Mouse (Mus musculus) hematopoietic stem cell, adult 5-6 weeks (primary cell): ENCODE results near the gene Ttll4. TPM values are rescaled to one million over a fixed set of nuclear protein-coding genes. Genes with fewer than 3 reads are reported as not detected.

ENCODE experiments used
- ATAC-seq, 2 experiments: fragments of 125-278 bp in 1 of 2; replicated peaks in 1 of 2; 2 replicates each; pipeline ENCODE4 v1.8.0; 2016 to 2017; ENCODE audit warnings: inconsistent platforms in 2 of 2, mild to moderate bottlenecking in 2 of 2, moderate number of reproducible peaks in 2 of 2, low read depth in 1 of 2, moderate TSS enrichment in 1 of 2; ENCODE audit not compliant: low FRiP score in 2 of 2, poor library complexity in 2 of 2, severe bottlenecking in 2 of 2, insufficient read depth in 1 of 2, low TSS enrichment in 1 of 2
- total RNA-seq: library from RNA; stranded (forward); fragments of 172-1452, 232-1000 nt; gene quantifications from 2 replicates; pipeline ENCODE4 v1.2.3, GENCODE M21; 2017

Ttll4 gene
- total RNA-seq, 1 experiment from 2014 or later, result 25.6 TPM

GRCm38 (mm10) chr1:74728446-74728845 is 66.9 kb downstream of the Ttll4 start:
- no peak for ATAC-seq

- ATAC-seq, result no peak
Observed at GRCm38 (mm10) chr1:74736977-74737376, 75.4 kb downstream of the Ttll4 start.

- ATAC-seq, result no peak
Observed at GRCm38 (mm10) chr1:74737500-74737899, 76.0 kb downstream of the Ttll4 start.

GRCm38 (mm10) chr1:74740846-74741245 is 79.3 kb downstream of the Ttll4 start:
- ATAC-seq, result no peak

GRCm38 (mm10) chr1:74747335-74747734 is 85.8 kb downstream of the Ttll4 start:
- no peak for ATAC-seq

- ATAC-seq, result peak; percentile 86 to 91
Observed at GRCm38 (mm10) chr1:74748643-74749271, 87.2 kb downstream of the Ttll4 start, which contains the start of gene Prkag3. TSS of gene Prkag3 (minus strand) at chr1:74749221.

- ATAC-seq, result no peak
Observed at GRCm38 (mm10) chr1:74749301-74749700, 87.8 kb downstream of the Ttll4 start.

- ATAC-seq, result no peak
Observed at GRCm38 (mm10) chr1:74750683-74751082, 89.1 kb downstream of the Ttll4 start.

GRCm38 (mm10) chr1:74752150-74752549 is 90.6 kb downstream of the Ttll4 start:
- ATAC-seq, result no peak

- ATAC-seq, result no peak
Observed at GRCm38 (mm10) chr1:74752833-74753232, 91.3 kb downstream of the Ttll4 start.

Other genes starting within 250 kb of the Ttll4 start
- gene Cnot9, start 155.7 kb upstream of the Ttll4 start, total RNA-seq, result 73.4 and 82.5 TPM in 2 replicates
- gene Plcd4, start 118.9 kb upstream of the Ttll4 start, total RNA-seq, result not detected in 2 replicates
- 62.7 and 63.0 TPM in 2 replicates for gene Usp37, start 117.5 kb upstream of the Ttll4 start, total RNA-seq
- 10.2 and 18.1 TPM in 2 replicates for gene Zfp142, start 73.5 kb upstream of the Ttll4 start, total RNA-seq
- gene Bcs1l, start 73.5 kb upstream of the Ttll4 start, total RNA-seq, result 14.9 and 25.4 TPM in 2 replicates
- gene Rnf25, start 60.3 kb upstream of the Ttll4 start, total RNA-seq, result 33.0 and 39.7 TPM in 2 replicates
- gene Stk36, start 60.3 kb upstream of the Ttll4 start, total RNA-seq, result 0.15 and 0.25 TPM in 2 replicates
- 4.9 and 5.3 TPM in 2 replicates for gene Cyp27a1, start 51.8 kb downstream of the Ttll4 start, total RNA-seq
- not detected in 2 replicates for gene Prkag3, start 87.5 kb downstream of the Ttll4 start, total RNA-seq
- gene Wnt6, start 110.1 kb downstream of the Ttll4 start, total RNA-seq, result not detected in 2 replicates
- gene Wnt10a, start 129.8 kb downstream of the Ttll4 start, total RNA-seq, result not detected in 2 replicates
- gene Cdk5r2, start 193.2 kb downstream of the Ttll4 start, total RNA-seq, result not detected in 2 replicates
- not detected in 2 replicates for gene Fev, start 223.7 kb downstream of the Ttll4 start, total RNA-seq
- not detected in 2 replicates for gene Cryba2, start 231.4 kb downstream of the Ttll4 start, total RNA-seq